Mouse (Mus musculus): Measurements from ENCODE around the gene Zfp605. TPM values are rescaled to one million over a fixed set of nuclear protein-coding genes. Genes with fewer than 3 reads are reported as not detected.
A peak's percentile ranks its signal among the peaks of the same experiment; 100 is the strongest.
"Not testable (repeated sequence)": the region's sequence is repeated elsewhere in the genome, so short reads cannot be mapped to it uniquely, and the experiment has no call there.

Zfp605 gene
- polyA plus RNA-seq (2012) = 0.01 and 0.02 TPM in 2 replicates

- Histone ChIP-seq H3K36me3 (ENCODE audit: control insufficient read depth) (peaks cover 26% of the 10 kb centered on the region), H3K9me3 (ENCODE audit: control insufficient read depth, low read length) (peaks cover 3% of the 10 kb centered on the region), H3K4me1 (ENCODE audit: control insufficient read depth) (peaks cover 43% of the 10 kb centered on the region), H3K27me3 (ENCODE audit: control insufficient read depth) (no peaks in the 10 kb centered on the region), H3K4me3 (replicated peaks) (peak within 1 kb of the TSS; percentile 81)
- TF ChIP-seq GATA1 (IDR thresholded peaks at IDR 0.05; ENCODE audit: low read length) (no peak), TAL1 (IDR thresholded peaks at IDR 0.05; ENCODE audit: low read length) (no peak)
These were observed at the start of gene Zfp605 for GRCm38 (mm10) chr5:110109991-110110441. Zfp605 (plus strand) TSS chr5:110110092.

- not testable (repeated sequence) for H3K27me3 ChIP-seq (ENCODE audit: control insufficient read depth); H3K4me1 ChIP-seq (ENCODE audit: control insufficient read depth); H3K4me3 ChIP-seq (replicated peaks); H3K36me3 ChIP-seq (ENCODE audit: control insufficient read depth)
- peaks cover 18% of the 10 kb centered on the region for H3K9me3 ChIP-seq (ENCODE audit: control insufficient read depth, low read length)
These were observed 37.5 kb upstream of the Zfp605 start, which contains the start of gene Gm17655 for GRCm38 (mm10) chr5:110072413-110072812. Gm17655 (minus strand) TSS chr5:110072513.

GRCm38 (mm10) chr5:110082961-110083360 lies 26.9 kb upstream of the Zfp605 start:
- Histone ChIP-seq H3K27me3 (ENCODE audit: control insufficient read depth) (no peaks in the 10 kb centered on the region), H3K9me3 (ENCODE audit: control insufficient read depth, low read length) (peaks cover 18% of the 10 kb centered on the region), H3K4me1 (ENCODE audit: control insufficient read depth) (no peaks in the 10 kb centered on the region), H3K36me3 (ENCODE audit: control insufficient read depth) (peaks cover 13% of the 10 kb centered on the region), H3K4me3 (replicated peaks) (no peak overlapping the region)
- TF ChIP-seq GATA1 (IDR thresholded peaks at IDR 0.05; ENCODE audit: low read length) (no peak), TAL1 (IDR thresholded peaks at IDR 0.05; ENCODE audit: low read length) (no peak)

GRCm38 (mm10) chr5:110086161-110086866 lies 23.6 kb upstream of the Zfp605 start:
- Histone ChIP-seq H3K4me3 (replicated peaks) (no peak overlapping the region), H3K9me3 (ENCODE audit: control insufficient read depth, low read length) (peaks cover 3% of the 10 kb centered on the region; the same call in 1 of the 2 replicates), H3K27me3 (ENCODE audit: control insufficient read depth) (no peaks in the 10 kb centered on the region), H3K4me1 (ENCODE audit: control insufficient read depth) (no peaks in the 10 kb centered on the region), H3K36me3 (ENCODE audit: control insufficient read depth) (peaks cover 2% of the 10 kb centered on the region; the same call in 1 of the 2 replicates)
- TF ChIP-seq GATA1 (IDR thresholded peaks at IDR 0.05; ENCODE audit: low read length) = no peak
- TF ChIP-seq TAL1 (IDR thresholded peaks at IDR 0.05; ENCODE audit: low read length) = no peak

- H3K27me3 ChIP-seq (ENCODE audit: control insufficient read depth) = no peaks in the 10 kb centered on the region
- no peak for TF ChIP-seq GATA1 (IDR thresholded peaks at IDR 0.05; ENCODE audit: low read length)
- no peak for TF ChIP-seq TAL1 (IDR thresholded peaks at IDR 0.05; ENCODE audit: low read length)
- peaks cover 19% of the 10 kb centered on the region for H3K4me1 ChIP-seq (ENCODE audit: control insufficient read depth)
- H3K36me3 ChIP-seq (ENCODE audit: control insufficient read depth) = no peaks in the 10 kb centered on the region
- no peaks in the 10 kb centered on the region for H3K9me3 ChIP-seq (ENCODE audit: control insufficient read depth, low read length)
- H3K4me3 ChIP-seq (replicated peaks) = no peak overlapping the region
These were observed 18.3 kb upstream of the Zfp605 start for GRCm38 (mm10) chr5:110091546-110091945.

- peaks cover 19% of the 10 kb centered on the region for H3K4me1 ChIP-seq (ENCODE audit: control insufficient read depth)
- TF ChIP-seq TAL1 (IDR thresholded peaks at IDR 0.05; ENCODE audit: low read length) (no peak), GATA1 (IDR thresholded peaks at IDR 0.05; ENCODE audit: low read length) (0 out of 2 replicates have a peak, but pooled peaks have one; percentile 19)
- no peaks in the 10 kb centered on the region for H3K36me3 ChIP-seq (ENCODE audit: control insufficient read depth)
- peaks cover 3% of the 10 kb centered on the region; the same call in 1 of the 2 replicates for H3K27me3 ChIP-seq (ENCODE audit: control insufficient read depth)
- H3K4me3 ChIP-seq (replicated peaks) = peak within 1 kb of the TSS; percentile 67
- H3K9me3 ChIP-seq (ENCODE audit: control insufficient read depth, low read length) = no peaks in the 10 kb centered on the region
These were observed 15.7 kb upstream of the Zfp605 start, which contains the start of gene Gm35315 for GRCm38 (mm10) chr5:110094030-110094846. Gm35315 (minus strand) TSS chr5:110094420.

GRCm38 (mm10) chr5:110094847-110095213 lies 15.1 kb upstream of the Zfp605 start:
- TF ChIP-seq TAL1 (IDR thresholded peaks at IDR 0.05; ENCODE audit: low read length) (no peak), GATA1 (IDR thresholded peaks at IDR 0.05; ENCODE audit: low read length) (no peak)
- H3K36me3 ChIP-seq (ENCODE audit: control insufficient read depth) = no peaks in the 10 kb centered on the region
- peaks cover 19% of the 10 kb centered on the region for H3K4me1 ChIP-seq (ENCODE audit: control insufficient read depth)
- H3K27me3 ChIP-seq (ENCODE audit: control insufficient read depth) = peaks cover 7% of the 10 kb centered on the region
- H3K9me3 ChIP-seq (ENCODE audit: control insufficient read depth, low read length) = no peaks in the 10 kb centered on the region
- peak overlapping the region; percentile 67 for H3K4me3 ChIP-seq (replicated peaks)

GRCm38 (mm10) chr5:110098991-110099477 lies 10.9 kb upstream of the Zfp605 start:
- Histone ChIP-seq H3K4me1 (ENCODE audit: control insufficient read depth) (peaks cover 41% of the 10 kb centered on the region), H3K9me3 (ENCODE audit: control insufficient read depth, low read length) (peaks cover under 1% of the 10 kb centered on the region; the same call in 1 of the 2 replicates), H3K27me3 (ENCODE audit: control insufficient read depth) (peaks cover 29% of the 10 kb centered on the region), H3K4me3 (replicated peaks) (no peak overlapping the region), H3K36me3 (ENCODE audit: control insufficient read depth) (peaks cover 18% of the 10 kb centered on the region)
- TF ChIP-seq TAL1 (IDR thresholded peaks at IDR 0.05; ENCODE audit: low read length) (no peak), GATA1 (IDR thresholded peaks at IDR 0.05; ENCODE audit: low read length) (no peak)

Data from erythroblast, embryonic 14.5 days (primary cell).